Mouse (Mus musculus): ENCODE results near the gene Sqstm1.

- no peak for TF ChIP-seq GATA1 (IDR thresholded peaks at IDR 0.05; ENCODE audit: low read length)
- TF ChIP-seq TAL1 (IDR thresholded peaks at IDR 0.05; ENCODE audit: low read length) = no peak
These were observed 18.1 kb upstream of the Sqstm1 start for GRCm38 (mm10) chr11:50228772-50229171.
